Mouse (Mus musculus): Measurements from ENCODE around the gene Tedc1. TPM values are rescaled to one million over a fixed set of nuclear protein-coding genes. Genes with fewer than 3 reads are reported as not detected.

The Tedc1 gene
- total and polyA plus RNA-seq, 3 experiments = 0.66 to 3.6 (median 1.4) TPM

DNA sequence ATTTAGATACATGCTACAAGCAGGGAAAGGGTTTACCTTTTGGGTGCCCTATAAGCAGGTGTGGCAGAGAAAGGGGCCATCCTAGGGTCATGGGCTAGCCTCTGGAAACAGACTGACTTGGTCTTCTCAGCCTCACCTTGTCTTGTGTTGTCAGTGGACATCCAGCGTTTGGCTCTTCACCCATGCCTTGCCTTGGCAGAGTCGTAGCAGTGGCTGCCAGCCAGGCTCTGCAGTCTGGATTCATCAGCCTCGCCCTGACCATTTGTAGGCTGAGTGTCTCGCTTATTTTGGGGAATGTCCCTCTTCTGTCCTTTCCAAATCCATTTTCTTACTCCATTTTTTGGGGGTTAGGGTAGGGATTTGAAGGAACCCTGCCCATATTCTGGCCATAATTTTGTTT lies 45.1 kb downstream of the Tedc1 start:
- DNase-seq = peak; percentile 73

- DNase-seq = no peak
Measured at GRCm38 (mm10) chr12:113202008-113202407, 45.8 kb downstream of the Tedc1 start.

DNA sequence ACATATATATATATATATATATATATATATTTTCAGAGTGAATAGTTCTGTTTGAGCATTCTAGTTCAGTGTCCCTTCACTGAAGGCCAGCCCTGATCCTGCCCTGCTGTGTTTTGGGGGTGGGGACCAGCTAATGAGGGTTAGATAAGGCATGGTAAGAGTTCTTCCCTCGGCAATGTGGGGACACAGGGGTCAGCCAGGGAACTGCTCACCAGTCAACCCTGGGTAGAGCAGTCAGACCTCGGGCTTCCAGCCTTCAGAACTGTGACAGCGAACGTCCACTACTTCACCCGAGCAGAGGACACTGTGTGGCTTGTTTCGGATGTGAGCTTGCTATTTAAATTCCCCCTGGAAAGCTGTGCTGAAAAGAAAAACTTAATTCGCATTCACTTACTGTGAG lies 47.3 kb downstream of the Tedc1 start:
- no peak for DNase-seq

GRCm38 (mm10) chr12:113205251-113205942 lies 49.2 kb downstream of the Tedc1 start:
- DNase-seq = no peak

GRCm38 (mm10) chr12:113207737-113208136 lies 51.5 kb downstream of the Tedc1 start:
- DNase-seq = peak; percentile 67

DNA sequence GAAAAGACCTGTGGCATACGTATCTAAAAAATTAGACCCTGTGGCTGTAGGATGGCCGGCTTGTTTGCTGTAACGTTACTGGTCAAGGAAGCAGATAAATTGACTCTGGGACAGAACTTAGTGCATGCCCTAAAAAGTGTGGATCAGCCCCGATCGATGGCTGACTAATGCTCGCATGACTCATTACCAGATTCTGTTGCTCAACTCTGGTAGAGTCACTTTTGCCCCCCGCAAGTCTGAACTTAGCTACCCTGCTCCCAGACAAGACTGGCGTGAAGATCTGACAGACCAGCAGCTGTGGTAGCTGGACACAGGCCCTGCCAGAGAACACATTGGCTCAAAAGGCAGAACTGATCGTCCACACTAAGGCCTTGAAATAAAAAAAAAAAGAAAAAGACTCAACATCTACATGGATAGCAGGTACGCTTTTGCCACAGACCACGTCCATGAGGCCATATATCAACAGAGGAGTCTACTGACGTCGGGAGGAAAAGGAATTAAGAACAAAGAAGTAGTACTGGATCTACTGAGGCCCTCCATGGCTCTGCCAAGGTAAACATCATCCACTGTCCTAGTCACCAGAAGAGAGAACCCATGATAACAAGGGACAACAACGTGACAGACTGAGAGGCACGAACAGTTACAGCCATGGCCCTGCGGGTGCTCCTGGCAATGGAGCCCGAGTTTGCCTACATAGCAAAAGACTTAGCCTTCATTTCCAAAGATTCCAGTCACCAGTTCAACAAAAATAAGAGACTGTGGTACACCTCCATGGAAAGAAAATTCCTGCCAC lies 54.6 kb downstream of the Tedc1 start:
- peak; percentile 75 for DNase-seq

GRCm38 (mm10) chr12:113211772-113212171 lies 55.6 kb downstream of the Tedc1 start:
- DNase-seq = no peak

- no peak for DNase-seq
Measured at GRCm38 (mm10) chr12:113212326-113212924, 56.2 kb downstream of the Tedc1 start.

GRCm38 (mm10) chr12:113213226-113213625 lies 57.0 kb downstream of the Tedc1 start:
- no peak for DNase-seq

GRCm38 (mm10) chr12:113214072-113214808 lies 58.0 kb downstream of the Tedc1 start:
- DNase-seq = no peak

DNA sequence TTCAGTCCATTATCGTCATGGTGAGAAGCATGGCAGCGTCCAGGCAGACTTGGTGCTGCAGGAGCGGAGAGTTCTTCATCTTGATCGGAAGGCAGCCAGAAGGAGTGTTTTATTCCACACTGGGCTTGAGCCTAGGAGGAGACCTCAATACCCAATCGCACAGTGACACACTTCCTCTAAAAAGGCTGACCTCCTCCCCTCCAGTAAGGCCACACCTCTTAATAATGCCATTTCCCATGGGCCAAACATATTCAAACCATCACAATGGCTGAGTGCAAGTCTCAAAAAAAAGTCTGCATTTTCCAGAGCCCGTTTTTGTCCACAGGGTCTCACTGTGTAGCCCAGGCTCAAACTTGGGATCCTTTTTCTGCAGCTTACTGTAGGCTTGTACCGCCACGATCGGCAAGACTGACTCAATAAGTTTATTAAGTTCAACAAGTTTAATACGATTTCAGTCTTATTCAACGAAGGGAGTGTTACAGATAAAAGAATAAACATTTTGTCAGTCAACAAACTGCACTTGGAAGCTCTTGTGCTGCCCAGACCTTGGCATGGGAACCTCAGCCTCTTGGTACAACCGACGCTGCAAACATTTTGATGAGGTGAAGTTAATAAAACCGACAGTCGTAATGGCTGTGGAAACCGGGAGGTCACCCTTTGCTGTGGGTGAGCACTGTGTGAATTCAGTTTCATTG lies 58.9 kb downstream of the Tedc1 start:
- DNase-seq = no peak

Other genes starting within 250 kb of the Tedc1 start
- gene Jag2, start 226.6 kb upstream of the Tedc1 start, total RNA-seq (2021) = 1 to 10 TPM; 3.5 to 6.1 TPM
- 12.8 and 25.8 TPM in 2 replicates for gene Jag2, start 226.6 kb upstream of the Tedc1 start, polyA plus RNA-seq (2012; rRNA removed)
- gene Nudt14, start 214.3 kb upstream of the Tedc1 start, total RNA-seq (2021) = 10 to 100 TPM; 24.6 to 34.4 TPM
- gene Nudt14, start 214.3 kb upstream of the Tedc1 start, polyA plus RNA-seq (2012; rRNA removed) = 35.4 and 45.9 TPM in 2 replicates
- gene Btbd6, start 179.9 kb upstream of the Tedc1 start, total RNA-seq (2021) = 10 to 100 TPM; 14.6 to 24.7 TPM
- 165 and 232 TPM in 2 replicates for gene Btbd6, start 179.9 kb upstream of the Tedc1 start, polyA plus RNA-seq (2012; rRNA removed)
- gene Brf1, start 155.7 kb upstream of the Tedc1 start, total RNA-seq (2021) = 10 to 100 TPM; 41.9 to 46.8 TPM
- gene Brf1, start 155.7 kb upstream of the Tedc1 start, polyA plus RNA-seq (2012; rRNA removed) = 70.6 and 71.2 TPM in 2 replicates
- 10 to 100 TPM; 38.7 to 42.1 TPM for gene Pacs2, start 141.9 kb upstream of the Tedc1 start, total RNA-seq (2021)
- 51.9 and 66.9 TPM in 2 replicates for gene Pacs2, start 141.9 kb upstream of the Tedc1 start, polyA plus RNA-seq (2012; rRNA removed)
- gene Tex22, start 81.9 kb upstream of the Tedc1 start, total RNA-seq (2021) = under 1 TPM; 0.28 to 0.43 TPM
- 0.35 and 0.90 TPM in 2 replicates for gene Tex22, start 81.9 kb upstream of the Tedc1 start, polyA plus RNA-seq (2012; rRNA removed)
- gene Mta1, start 58.1 kb upstream of the Tedc1 start, total RNA-seq (2021) = 100 to 1,000 TPM in 1 of 2 experiments, 10 to 100 TPM in 1; 76.6 to 102 TPM
- 164 TPM in 2 replicates for gene Mta1, start 58.1 kb upstream of the Tedc1 start, polyA plus RNA-seq (2012; rRNA removed)
- 10 to 100 TPM; 57.5 to 58.2 TPM for gene Crip2, start 16.2 kb upstream of the Tedc1 start, total RNA-seq (2021)
- 159 and 168 TPM in 2 replicates for gene Crip2, start 16.2 kb upstream of the Tedc1 start, polyA plus RNA-seq (2012; rRNA removed)
- gene Crip1, start 10.1 kb upstream of the Tedc1 start, total RNA-seq (2021) = 100 to 1,000 TPM in 1 of 2 experiments, 10 to 100 TPM in 1; 51.5 to 101 TPM
- gene Crip1, start 10.1 kb upstream of the Tedc1 start, polyA plus RNA-seq (2012; rRNA removed) = 31.7 and 36.9 TPM in 2 replicates
- 1 to 10 TPM; 2.8 to 9.7 TPM for gene Tmem121, start 29.5 kb downstream of the Tedc1 start, total RNA-seq (2021)
- 11.9 and 15.9 TPM in 2 replicates for gene Tmem121, start 29.5 kb downstream of the Tedc1 start, polyA plus RNA-seq (2012; rRNA removed)

Measured in adrenal gland, adult 2 months (tissue).